Mouse (Mus musculus): ENCODE data around the gene Sbno2. TPM values are rescaled to one million over a fixed set of nuclear protein-coding genes. Genes with fewer than 3 reads are reported as not detected.

Sbno2 gene
- total RNA-seq, 1 experiment from 2014 or later: 22.3 TPM

- ATAC-seq (replicated peaks; ENCODE audit: low read depth, poor library complexity, severe bottlenecking): no peak
Measured at GRCm38 (mm10) chr10:80129846-80130245, 24.5 kb upstream of the Sbno2 start.

GRCm38 (mm10) chr10:80127920-80128319 is 22.5 kb upstream of the Sbno2 start:
- ATAC-seq (replicated peaks; ENCODE audit: low read depth, poor library complexity, severe bottlenecking): no peak

- no peak for ATAC-seq (replicated peaks; ENCODE audit: low read depth, poor library complexity, severe bottlenecking)
Measured at GRCm38 (mm10) chr10:80123932-80124562, 18.7 kb upstream of the Sbno2 start.

- ATAC-seq (replicated peaks; ENCODE audit: low read depth, poor library complexity, severe bottlenecking): no peak
Measured at GRCm38 (mm10) chr10:80121639-80122038, 16.3 kb upstream of the Sbno2 start.

- ATAC-seq (replicated peaks; ENCODE audit: low read depth, poor library complexity, severe bottlenecking): no peak
Measured at GRCm38 (mm10) chr10:80120146-80120545, 14.8 kb upstream of the Sbno2 start.

- ATAC-seq (replicated peaks; ENCODE audit: low read depth, poor library complexity, severe bottlenecking): no peak
Measured at GRCm38 (mm10) chr10:80118552-80118951, 13.2 kb upstream of the Sbno2 start.

- no peak for ATAC-seq (replicated peaks; ENCODE audit: low read depth, poor library complexity, severe bottlenecking)
Measured at GRCm38 (mm10) chr10:80117736-80118135, 12.4 kb upstream of the Sbno2 start.

GRCm38 (mm10) chr10:80116927-80117691 is 11.7 kb upstream of the Sbno2 start:
- ATAC-seq (replicated peaks; ENCODE audit: low read depth, poor library complexity, severe bottlenecking): peak; percentile 9

- ATAC-seq (replicated peaks; ENCODE audit: low read depth, poor library complexity, severe bottlenecking): no peak
Measured at GRCm38 (mm10) chr10:80116563-80116926, 11.2 kb upstream of the Sbno2 start.

- no peak for ATAC-seq (replicated peaks; ENCODE audit: low read depth, poor library complexity, severe bottlenecking)
Measured at GRCm38 (mm10) chr10:80115944-80116335, 10.6 kb upstream of the Sbno2 start.

- ATAC-seq (replicated peaks; ENCODE audit: low read depth, poor library complexity, severe bottlenecking): peak; percentile 86
Measured at GRCm38 (mm10) chr10:80115290-80115943, 10.0 kb upstream of the Sbno2 start, which contains the start of gene Stk11. Gene Stk11, plus strand, starts transcription at chr10:80115803.

- ATAC-seq (replicated peaks; ENCODE audit: low read depth, poor library complexity, severe bottlenecking): peak; percentile 52
Measured at GRCm38 (mm10) chr10:80114341-80115284, 9.2 kb upstream of the Sbno2 start.

- no peak for ATAC-seq (replicated peaks; ENCODE audit: low read depth, poor library complexity, severe bottlenecking)
Measured at GRCm38 (mm10) chr10:80107678-80108077, 2.3 kb upstream of the Sbno2 start.

- no peak for ATAC-seq (replicated peaks; ENCODE audit: low read depth, poor library complexity, severe bottlenecking)
Measured at GRCm38 (mm10) chr10:80105926-80106325, 555 bp upstream of the Sbno2 start.

- ATAC-seq (replicated peaks; ENCODE audit: low read depth, poor library complexity, severe bottlenecking): no peak
Measured at GRCm38 (mm10) chr10:80104181-80104580, 1.2 kb downstream of the Sbno2 start.

GRCm38 (mm10) chr10:80103032-80103431 is 2.3 kb downstream of the Sbno2 start:
- ATAC-seq (replicated peaks; ENCODE audit: low read depth, poor library complexity, severe bottlenecking): no peak

GRCm38 (mm10) chr10:80102216-80102915 is 3.0 kb downstream of the Sbno2 start:
- peak; percentile 72 for ATAC-seq (replicated peaks; ENCODE audit: low read depth, poor library complexity, severe bottlenecking)

GRCm38 (mm10) chr10:80100982-80101381 is 4.4 kb downstream of the Sbno2 start:
- no peak for ATAC-seq (replicated peaks; ENCODE audit: low read depth, poor library complexity, severe bottlenecking)

GRCm38 (mm10) chr10:80098630-80099029 is 6.7 kb downstream of the Sbno2 start:
- no peak for ATAC-seq (replicated peaks; ENCODE audit: low read depth, poor library complexity, severe bottlenecking)
